Mouse (Mus musculus): ENCODE measurements at regions not wholly inside any gene's neighbourhood (a gene's known extent, or its start where the extent isn't known, plus 50 kb on each side); places are given as distances from the start of the nearest gene placed in this dataset.

GRCm38 (mm10) chr13:80502927-80503326 is 380.3 kb upstream of the Arrdc3 start:
- DNase-seq (ENCODE audit: low read depth) = no peak

- DNase-seq (ENCODE audit: low read depth) = no peak
Observed at GRCm38 (mm10) chr13:80514171-80514981, 368.8 kb upstream of the Arrdc3 start.

- DNase-seq (ENCODE audit: low read depth) = no peak
Observed at GRCm38 (mm10) chr13:80514982-80515253, 368.3 kb upstream of the Arrdc3 start.

- no peak for DNase-seq (ENCODE audit: low read depth)
Observed at GRCm38 (mm10) chr13:80518836-80519235, 364.3 kb upstream of the Arrdc3 start.

GRCm38 (mm10) chr13:80519792-80520191 is 363.4 kb upstream of the Arrdc3 start:
- peak; percentile 11 for DNase-seq (ENCODE audit: low read depth)

GRCm38 (mm10) chr13:80535755-80536350 is 347.3 kb upstream of the Arrdc3 start:
- no peak for DNase-seq (ENCODE audit: low read depth)

- no peak for DNase-seq (ENCODE audit: low read depth)
Observed at GRCm38 (mm10) chr13:80544951-80545350, 338.2 kb upstream of the Arrdc3 start.

GRCm38 (mm10) chr13:80557156-80557555 is 326.0 kb upstream of the Arrdc3 start:
- DNase-seq (ENCODE audit: low read depth) = peak; percentile 56

Measured in NIH3T3 (cell line).